Mouse (Mus musculus): ENCODE results near the gene Zfp831. TPM values are rescaled to one million over a fixed set of nuclear protein-coding genes. Genes with fewer than 3 reads are reported as not detected.

Zfp831 gene
- polyA plus RNA-seq, 1 experiment: 0.41 TPM

GRCm38 (mm10) chr2:174644975-174645374 is 1.6 kb downstream of the Zfp831 start:
- no peaks in the 10 kb centered on the region for H3K4me1 ChIP-seq (ENCODE audit: control insufficient read depth, insufficient read depth, insufficient read length, low read length)
- H3K4me3 ChIP-seq (ENCODE audit: low read depth, low read length): no peak overlapping the region
- 83% methylated on average over 10 of the region's 10 CpGs for WGBS
- TF ChIP-seq CTCF (IDR thresholded peaks at IDR 0.05; ENCODE audit: extremely low read depth, insufficient read length, insufficient replicate concordance, low read depth, low read length) (no peak), POLR2A (IDR thresholded peaks at IDR 0.05; ENCODE audit: low read depth, low read length) (no peak)
- H3K36me3 ChIP-seq (ENCODE audit: control insufficient read depth, insufficient read depth, low read length): no peaks in the 10 kb centered on the region
- no peak overlapping the region for H3K27ac ChIP-seq (ENCODE audit: insufficient read depth, low read depth, low read length)
- no peaks in the 10 kb centered on the region for H3K27me3 ChIP-seq (ENCODE audit: control insufficient read depth, insufficient read depth, low read length)

DNA sequence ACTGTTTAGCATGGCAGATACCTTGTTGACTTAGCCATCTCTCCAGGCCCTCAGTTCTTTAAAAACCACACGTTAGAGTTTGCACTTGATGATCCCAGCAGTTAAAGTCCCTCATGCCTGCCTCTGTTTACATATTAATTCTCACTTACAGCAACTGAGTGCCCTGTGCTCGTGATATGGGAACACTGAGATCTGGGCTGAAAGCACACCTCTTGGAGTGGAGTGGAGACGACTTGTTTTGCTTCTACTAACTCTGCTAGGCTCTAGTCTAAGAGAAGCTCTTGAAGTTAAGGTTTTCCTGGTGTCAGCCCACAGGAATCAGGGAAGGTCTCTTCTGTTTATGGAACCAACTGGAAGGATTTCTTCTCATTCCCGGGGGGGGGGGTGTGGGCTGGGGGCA is 9.5 kb downstream of the Zfp831 start:
- Histone ChIP-seq H3K27me3 (ENCODE audit: control insufficient read depth, insufficient read depth, low read length) (no peaks in the 10 kb centered on the region), H3K4me3 (ENCODE audit: low read depth, low read length) (no peak overlapping the region), H3K36me3 (ENCODE audit: control insufficient read depth, insufficient read depth, low read length) (no peaks in the 10 kb centered on the region), H3K27ac (ENCODE audit: insufficient read depth, low read depth, low read length) (no peak overlapping the region), H3K4me1 (ENCODE audit: control insufficient read depth, insufficient read depth, insufficient read length, low read length) (no peaks in the 10 kb centered on the region)
- TF ChIP-seq CTCF (IDR thresholded peaks at IDR 0.05; ENCODE audit: extremely low read depth, insufficient read length, insufficient replicate concordance, low read depth, low read length) (no peak), POLR2A (IDR thresholded peaks at IDR 0.05; ENCODE audit: low read depth, low read length) (no peak)
- 47% methylated on average over 4 of the region's 4 CpGs for WGBS

DNA sequence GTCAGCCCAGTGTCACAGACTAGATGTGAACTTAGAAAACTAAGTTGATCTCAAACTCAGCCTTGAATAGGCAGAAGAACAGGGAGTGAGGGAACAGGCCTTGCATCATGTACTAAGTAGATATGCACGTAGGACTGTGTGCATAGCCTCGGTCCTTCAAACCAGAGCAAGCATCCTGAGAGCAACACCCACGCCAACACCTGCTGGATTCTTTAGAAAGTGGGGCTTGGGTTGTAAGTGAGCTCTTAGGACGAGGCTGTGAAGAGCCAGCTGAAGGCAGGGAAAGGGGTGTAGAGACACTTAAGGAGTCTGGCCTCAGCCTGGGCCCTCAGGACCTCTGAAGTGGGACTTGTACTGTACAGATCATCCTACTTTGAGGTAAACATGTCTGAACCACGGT is 12.0 kb downstream of the Zfp831 start:
- no peak overlapping the region for H3K27ac ChIP-seq (ENCODE audit: insufficient read depth, low read depth, low read length)
- no peaks in the 10 kb centered on the region for H3K27me3 ChIP-seq (ENCODE audit: control insufficient read depth, insufficient read depth, low read length)
- H3K36me3 ChIP-seq (ENCODE audit: control insufficient read depth, insufficient read depth, low read length): no peaks in the 10 kb centered on the region
- TF ChIP-seq POLR2A (IDR thresholded peaks at IDR 0.05; ENCODE audit: low read depth, low read length) (no peak), CTCF (IDR thresholded peaks at IDR 0.05; ENCODE audit: extremely low read depth, insufficient read length, insufficient replicate concordance, low read depth, low read length) (no peak)
- 82% methylated on average over 5 of the region's 5 CpGs for WGBS
- no peak overlapping the region for H3K4me3 ChIP-seq (ENCODE audit: low read depth, low read length)
- H3K4me1 ChIP-seq (ENCODE audit: control insufficient read depth, insufficient read depth, insufficient read length, low read length): peaks cover 7% of the 10 kb centered on the region; the same call in 1 of the 2 replicates

DNA sequence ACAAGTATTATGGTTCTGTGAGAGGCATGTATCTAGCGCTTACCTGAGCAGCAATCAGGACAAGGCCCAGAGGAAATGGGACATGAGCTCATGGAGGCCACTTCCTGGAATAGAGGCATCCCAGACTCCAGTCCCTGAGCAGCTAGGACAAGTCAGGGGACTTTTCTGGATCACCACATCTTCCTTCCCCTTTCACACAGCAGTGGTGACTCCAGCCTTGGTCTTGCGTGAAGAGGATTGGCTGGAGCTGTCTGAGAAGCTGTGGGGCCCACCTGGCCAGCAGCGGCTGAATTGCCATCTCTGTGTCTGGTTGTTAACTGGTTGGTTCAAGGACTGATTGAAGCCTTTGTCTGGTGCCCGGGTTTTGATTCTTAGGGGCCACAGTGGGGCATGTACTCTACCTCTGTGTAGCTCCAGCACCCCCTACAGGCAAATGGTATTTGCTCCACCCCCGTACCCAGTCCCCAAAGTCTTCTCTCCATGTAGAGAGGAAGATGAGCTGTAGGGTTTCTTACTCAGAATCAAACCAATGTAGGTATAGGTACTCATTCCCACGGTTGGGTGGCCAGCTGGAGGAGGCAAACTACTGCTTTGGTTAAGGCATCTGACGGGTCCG is 15.0 kb downstream of the Zfp831 start:
- Histone ChIP-seq H3K36me3 (ENCODE audit: control insufficient read depth, insufficient read depth, low read length) (no peaks in the 10 kb centered on the region), H3K4me3 (ENCODE audit: low read depth, low read length) (no peak overlapping the region), H3K27me3 (ENCODE audit: control insufficient read depth, insufficient read depth, low read length) (no peaks in the 10 kb centered on the region), H3K27ac (ENCODE audit: insufficient read depth, low read depth, low read length) (no peak overlapping the region), H3K4me1 (ENCODE audit: control insufficient read depth, insufficient read depth, insufficient read length, low read length) (peaks cover 13% of the 10 kb centered on the region; the same call in 1 of the 2 replicates)
- WGBS: 82% methylated on average over 8 of the region's 8 CpGs
- no peak for TF ChIP-seq POLR2A (IDR thresholded peaks at IDR 0.05; ENCODE audit: low read depth, low read length)
- no peak for TF ChIP-seq CTCF (IDR thresholded peaks at IDR 0.05; ENCODE audit: extremely low read depth, insufficient read length, insufficient replicate concordance, low read depth, low read length)

GRCm38 (mm10) chr2:174659874-174660273 is 16.5 kb downstream of the Zfp831 start:
- H3K4me1 ChIP-seq (ENCODE audit: control insufficient read depth, insufficient read depth, insufficient read length, low read length): peaks cover 13% of the 10 kb centered on the region; the same call in 1 of the 2 replicates
- H3K27me3 ChIP-seq (ENCODE audit: control insufficient read depth, insufficient read depth, low read length): no peaks in the 10 kb centered on the region
- 34% methylated on average over 4 of the region's 4 CpGs for WGBS
- no peak for TF ChIP-seq CTCF (IDR thresholded peaks at IDR 0.05; ENCODE audit: extremely low read depth, insufficient read length, insufficient replicate concordance, low read depth, low read length)
- TF ChIP-seq POLR2A (IDR thresholded peaks at IDR 0.05; ENCODE audit: low read depth, low read length): no peak
- peak overlapping the region; percentile 77 for H3K27ac ChIP-seq (ENCODE audit: insufficient read depth, low read depth, low read length)
- H3K4me3 ChIP-seq (ENCODE audit: low read depth, low read length): no peak overlapping the region
- no peaks in the 10 kb centered on the region for H3K36me3 ChIP-seq (ENCODE audit: control insufficient read depth, insufficient read depth, low read length)

DNA sequence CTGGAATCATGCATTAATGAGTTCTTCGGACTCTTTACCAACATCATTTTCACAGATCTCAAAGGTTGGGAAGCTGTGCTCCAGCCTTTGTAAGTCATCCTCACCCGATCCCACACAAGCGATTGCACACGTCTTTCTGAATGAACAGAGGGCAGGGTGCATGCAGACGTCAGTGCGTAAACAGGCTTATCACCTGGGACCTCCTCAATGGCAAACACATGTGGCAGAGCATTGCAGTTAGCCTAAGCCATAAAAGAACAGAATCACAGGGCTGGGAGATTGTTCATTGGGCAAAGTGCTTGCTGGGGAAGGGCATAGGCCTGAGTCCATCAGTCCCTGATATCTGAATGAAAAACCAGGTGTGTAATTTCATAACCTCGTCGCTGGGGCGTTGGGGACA is 17.0 kb downstream of the Zfp831 start:
- 31% methylated on average over 9 of the region's 9 CpGs for WGBS
- H3K4me1 ChIP-seq (ENCODE audit: control insufficient read depth, insufficient read depth, insufficient read length, low read length): peaks cover 13% of the 10 kb centered on the region; the same call in 1 of the 2 replicates
- peak overlapping the region; percentile 87 for H3K27ac ChIP-seq (ENCODE audit: insufficient read depth, low read depth, low read length)
- H3K27me3 ChIP-seq (ENCODE audit: control insufficient read depth, insufficient read depth, low read length): no peaks in the 10 kb centered on the region
- TF ChIP-seq CTCF (IDR thresholded peaks at IDR 0.05; ENCODE audit: extremely low read depth, insufficient read length, insufficient replicate concordance, low read depth, low read length) (no peak), POLR2A (IDR thresholded peaks at IDR 0.05; ENCODE audit: low read depth, low read length) (no peak)
- no peaks in the 10 kb centered on the region for H3K36me3 ChIP-seq (ENCODE audit: control insufficient read depth, insufficient read depth, low read length)
- no peak overlapping the region for H3K4me3 ChIP-seq (ENCODE audit: low read depth, low read length)

DNA sequence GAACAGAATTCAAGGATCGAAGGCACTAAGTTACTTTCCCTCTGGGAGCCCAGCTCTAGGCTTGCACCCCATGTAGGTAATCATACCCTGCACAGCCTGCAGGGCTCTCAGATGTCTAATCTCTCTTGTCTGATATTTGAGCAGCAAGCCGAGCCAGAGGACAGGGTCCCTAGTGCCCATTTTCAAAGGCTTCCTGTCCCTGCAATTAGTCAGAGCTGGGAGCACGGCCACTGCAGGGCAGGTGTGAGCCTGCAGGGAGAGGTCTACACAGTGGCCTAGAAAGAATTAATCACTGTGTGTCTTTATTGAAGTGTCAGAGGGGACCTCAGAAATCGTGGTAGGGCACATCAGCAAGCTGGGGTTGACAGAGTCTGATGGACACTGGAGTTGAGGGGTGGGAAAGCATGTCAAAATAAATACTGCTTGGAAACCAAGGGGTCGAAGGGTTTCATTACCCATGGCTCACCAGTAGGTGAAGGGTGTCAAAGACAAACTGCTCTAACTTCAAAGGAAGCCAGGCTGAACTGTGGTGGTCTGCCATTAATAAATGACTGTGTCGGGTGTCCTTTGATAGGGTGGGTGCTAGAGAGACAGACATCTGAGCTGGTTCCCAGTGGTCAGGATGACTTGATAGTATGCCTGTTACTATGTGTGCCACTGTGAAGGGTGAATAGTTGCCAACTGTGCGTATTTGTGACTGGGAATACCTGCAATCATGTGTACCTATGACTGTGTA is 18.3 kb downstream of the Zfp831 start:
- H3K4me1 ChIP-seq (ENCODE audit: control insufficient read depth, insufficient read depth, insufficient read length, low read length): peaks cover 13% of the 10 kb centered on the region; the same call in 1 of the 2 replicates
- TF ChIP-seq CTCF (IDR thresholded peaks at IDR 0.05; ENCODE audit: extremely low read depth, insufficient read length, insufficient replicate concordance, low read depth, low read length): no peak
- no peak for TF ChIP-seq POLR2A (IDR thresholded peaks at IDR 0.05; ENCODE audit: low read depth, low read length)
- H3K36me3 ChIP-seq (ENCODE audit: control insufficient read depth, insufficient read depth, low read length): no peaks in the 10 kb centered on the region
- H3K27ac ChIP-seq (ENCODE audit: insufficient read depth, low read depth, low read length): no peak overlapping the region
- H3K4me3 ChIP-seq (ENCODE audit: low read depth, low read length): no peak overlapping the region
- no peaks in the 10 kb centered on the region for H3K27me3 ChIP-seq (ENCODE audit: control insufficient read depth, insufficient read depth, low read length)
- 63% methylated on average over 7 of the region's 7 CpGs for WGBS
